Mouse (Mus musculus): ENCODE results near the gene Cfc1.

DNA sequence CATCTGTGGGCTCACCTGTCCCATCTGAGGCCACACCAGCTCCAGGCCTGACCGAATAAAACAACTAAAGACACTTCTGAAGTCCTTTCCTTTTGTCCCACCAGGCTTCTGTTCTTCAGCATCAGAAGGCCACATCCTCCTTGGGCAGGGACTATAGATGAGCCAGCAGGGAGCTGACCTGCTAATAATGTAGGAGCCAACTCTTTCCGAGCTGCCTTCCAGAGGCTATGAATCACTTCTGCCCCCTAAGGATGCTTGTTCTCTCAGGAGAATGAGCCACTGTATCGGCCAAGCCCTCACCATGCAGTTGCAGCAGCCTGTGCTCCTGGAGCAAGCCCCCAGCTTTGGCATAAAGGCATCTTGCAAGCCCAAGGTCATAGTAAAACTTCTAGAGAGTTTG lies 32.5 kb upstream of the Cfc1 start:
- TF ChIP-seq CTCF (conservative IDR thresholded peaks at IDR 0.05; ENCODE audit: insufficient read depth, insufficient read length, low read depth, low read length) (no peak), POLR2A (IDR thresholded peaks at IDR 0.05; ENCODE audit: low read depth, low read length) (no peak)

All from kidney, adult 2 months (tissue).